Mouse (Mus musculus) bone marrow macrophage, adult 2 months (primary cell): ENCODE measurements around the gene Prokr1.

Experiments used
- CTCF ChIP-seq: IDR thresholded peaks from 2 replicates; pipeline ENCODE4 v1.5.1; 2012; ENCODE audit warnings: low read depth, mild to moderate bottlenecking, low read length, moderate library complexity
- POLR2A ChIP-seq: IDR thresholded peaks from 2 replicates; pipeline ENCODE4 v1.6.1; 2012; ENCODE audit warnings: mild to moderate bottlenecking, low read depth, low read length, borderline replicate concordance

DNA sequence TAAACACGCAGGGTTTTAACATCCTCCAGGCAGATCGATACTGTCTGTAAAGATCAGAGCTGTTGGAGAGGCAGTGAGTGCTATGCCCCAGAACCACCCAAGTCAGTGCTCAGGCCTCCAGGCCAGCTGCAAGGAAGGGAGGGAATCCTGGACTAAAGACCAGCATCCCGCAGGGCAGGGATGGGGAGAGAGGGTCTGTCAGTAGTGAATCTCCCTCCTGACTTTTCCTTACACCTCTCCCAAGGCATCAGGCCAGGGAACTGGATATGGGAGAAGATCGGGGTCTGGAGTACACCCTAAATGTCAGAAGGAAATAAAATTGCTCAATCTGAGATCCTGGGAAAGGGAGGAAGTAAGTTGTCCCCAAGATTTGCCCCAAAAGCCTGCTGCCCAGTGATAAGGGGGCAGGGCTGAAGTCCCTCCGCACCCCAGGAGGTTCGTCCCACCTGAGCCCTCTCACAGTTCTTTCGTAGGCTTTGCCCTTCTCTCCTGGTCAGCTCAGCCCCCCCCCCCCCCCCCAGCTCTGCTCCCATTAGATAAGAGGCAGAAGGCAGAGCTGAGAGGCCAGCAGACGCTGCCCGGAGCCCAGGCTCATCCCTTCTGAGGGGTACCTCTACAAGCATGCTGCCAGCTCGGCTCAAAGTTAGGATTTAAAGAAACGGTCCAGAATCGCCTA is 687 bp downstream of the Prokr1 start:
- TF ChIP-seq POLR2A (no peak), CTCF (no peak)
